In the genomic region with DNA sequence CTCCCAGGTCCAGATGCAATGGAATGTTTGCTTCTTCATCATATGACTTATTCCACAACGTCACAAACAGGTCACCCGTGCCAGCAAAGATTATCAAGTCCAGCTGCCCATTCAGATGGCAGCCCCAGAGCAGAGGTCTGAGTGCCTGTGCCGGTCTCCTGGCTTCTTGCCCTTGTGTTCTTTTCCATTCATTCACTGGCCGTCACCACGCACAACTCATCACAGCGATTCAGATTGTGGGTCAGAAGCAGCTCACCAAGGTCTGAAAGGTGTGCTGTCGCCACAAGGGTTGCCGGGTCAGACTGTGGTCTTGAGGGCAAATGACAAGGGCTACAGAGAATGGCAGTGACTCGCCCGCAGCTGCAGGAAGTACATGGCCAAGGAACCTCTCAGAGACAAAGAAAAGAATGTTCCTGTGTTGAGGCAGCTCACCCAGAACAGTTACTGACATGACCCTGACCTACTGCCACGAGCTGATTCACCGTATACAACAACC, we compare ENCODE assay signal across 13 mouse cellular contexts.
DNase-seq lines count a peak whose midpoint lies in the region; ATAC-seq and TF ChIP-seq lines count a peak whose summit lies in the region.
"Had no signal": no experiment of that assay in that cellular context is flagged by ENCODE, and none has a peak within 500 bp of the region (broad histone marks: within the 10 kb centered on the region; RNA-seq: fewer than 3 reads in every experiment).

No protein-coding gene starts in this region.

- H3K27ac ChIP-seq in lung, postnatal 0 days (ENCODE audit: low read length), result no peak overlapping the region

- H3K4me1 ChIP-seq in lung, postnatal 0 days (ENCODE audit: insufficient read depth, low read depth, low read length), result no peaks in the 10 kb centered on the region; the same call in 1 of the 2 replicates

- ATAC-seq in lung, postnatal 0 days, result peak; percentile 55

- no peak overlapping the region for H3K9ac ChIP-seq in lung, postnatal 0 days (replicated peaks; ENCODE audit: low read depth)

- no peak for TF ChIP-seq EP300 in lung, postnatal 0 days (IDR thresholded peaks at IDR 0.05)

- H3K4me3 ChIP-seq in lung, postnatal 0 days (ENCODE audit: low read depth, low read length), result no peak overlapping the region

- H3K9me3 ChIP-seq in lung, postnatal 0 days (ENCODE audit: low read length), result no peaks in the 10 kb centered on the region

- peak; percentile 37 for DNase-seq in cerebellum, adult 11 months
- no peak for DNase-seq in cerebellum, postnatal 4 days (ENCODE audit: low spot score in 2 of 2)
- peak; percentile 47 for DNase-seq in lung, postnatal 0 days (ENCODE audit: low spot score)
- DNase-seq in lung, postnatal 4 days, result no peak
- peak; percentile 53 to 74 for DNase-seq in heart, adult 9 months (ENCODE audit: low spot score in 2 of 2)
- peak; percentile 16 for DNase-seq in thymus, postnatal 0 days (ENCODE audit: low spot score)
- DNase-seq in urinary bladder, postnatal 10 days (ENCODE audit: low spot score), result no peak
- DNase-seq in spleen, adult 12 weeks (ENCODE audit: low spot score), result no peak
- DNase-seq: B cell, adult 2 months; gastrocnemius, postnatal 36 days; layer of hippocampus, postnatal 36 days; lung, adult 2 months; right cerebral cortex, postnatal 25 days had no signal

- TF ChIP-seq CTCF in lung, postnatal 0 days (IDR thresholded peaks at IDR 0.05), result no peak

- H3K4me2 ChIP-seq in lung, postnatal 0 days (replicated peaks; ENCODE audit: low read depth, low read length), result no peak overlapping the region

- WGBS in lung, postnatal 0 days, result 36% methylated on average over 12 of the region's 12 CpGs

- H3K27me3 ChIP-seq in lung, postnatal 0 days (replicated peaks; ENCODE audit: insufficient read depth, low read length), result no peaks in the 10 kb centered on the region

- H3K36me3 ChIP-seq in lung, postnatal 0 days (ENCODE audit: insufficient read depth, low read length), result no peaks in the 10 kb centered on the region

Comparison
In these comparisons a context has a peak if more than half of its experiments do, and no peak if none do; other contexts are left out.
1. DNase-seq: peak in cerebellum, adult 11 months (single experiment), lung, postnatal 0 days (single experiment), heart, adult 9 months (2 of 2) and thymus, postnatal 0 days (single experiment); none in cerebellum, postnatal 4 days (0 of 2), lung, postnatal 4 days (0 of 2), urinary bladder, postnatal 10 days (single experiment) and spleen, adult 12 weeks (single experiment).